Mouse (Mus musculus) macrophage (primary cell): Measurements from ENCODE around the gene Cct8l1. TPM values are rescaled to one million over a fixed set of nuclear protein-coding genes. Genes with fewer than 3 reads are reported as not detected.

Experiments used
- H3K27ac ChIP-seq: fragments of 350-480 bp; formaldehyde crosslinking; 2 replicates; pipeline ENCODE4 v1.9.0; 2021
- H3K36me3 ChIP-seq: fragments of 350-480 bp; formaldehyde crosslinking; 2 replicates; pipeline ENCODE4 v1.9.0; 2021; ENCODE audit errors: inconsistent target
- H3K4me3 ChIP-seq: fragments of 350-480 bp; formaldehyde crosslinking; 2 replicates; pipeline ENCODE4 v1.9.0; 2021; ENCODE audit errors: inconsistent target
- H3K79me2 ChIP-seq: fragments of 350-480 bp; formaldehyde crosslinking; 2 replicates; pipeline ENCODE4 v1.9.0; 2021; ENCODE audit errors: inconsistent target
- WGBS: methylation state at CpG from one replicate; pipeline ENCODE4 v1.1.7; 2026; ENCODE audit warnings: inconsistent platforms; ENCODE audit not compliant: missing documents; 5-methylcytosine and 5-hydroxymethylcytosine counted together
- polyA plus RNA-seq: library from polyadenylated mRNA; stranded (reverse); fragments of 250-400 nt; gene quantifications from 3 replicates; pipeline ENCODE4 v1.2.4, GENCODE M21; 2018; ENCODE audit warnings: inconsistent platforms
- total RNA-seq, 78 experiments: library from RNA; depleted of rRNA; stranded (reverse); fragments of 250-400 nt; gene quantifications; 1 replicate in 9 of 78; 2 replicates in 24 of 78; 3 replicates in 43 of 78; 4 replicates in 2 of 78; pipeline ENCODE4 v1.2.4; 2018; ENCODE audit warnings: inconsistent platforms in 56 of 78

Cct8l1 gene
- total RNA-seq (2018; cell fraction: chromatin; rRNA removed), result not detected
- total RNA-seq (2018; cell fraction: cytosol; rRNA removed), result not detected
- not detected for total RNA-seq (2018; cell fraction: nucleus; rRNA removed)
- not detected in 3 replicates for polyA plus RNA-seq

DNA sequence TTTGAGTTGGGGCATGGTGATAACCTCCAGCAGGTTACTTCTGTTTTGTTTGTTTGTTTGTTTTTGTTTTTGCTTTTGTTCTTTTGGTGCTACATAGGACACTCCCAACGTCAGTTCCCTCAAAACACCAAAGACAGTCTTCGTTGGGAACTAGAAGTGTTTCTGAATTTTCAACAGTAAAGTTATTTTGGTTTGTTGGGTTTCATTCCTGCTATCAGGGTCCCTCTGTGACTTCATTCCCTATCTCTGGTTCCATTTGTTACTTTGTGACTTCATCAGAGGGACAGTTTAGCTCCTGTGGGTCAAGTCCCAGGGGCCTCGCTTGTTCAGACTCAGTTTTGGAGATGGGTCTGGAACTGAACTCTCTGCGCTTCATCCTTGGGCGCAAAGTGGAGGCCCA lies at the start of gene Cct8l1:
Cct8l1 (plus strand) TSS at position 301 of the 400 bp plus-strand sequence.
- Histone ChIP-seq H3K79me2 (no peaks in the 10 kb centered on the region), H3K36me3 (no peaks in the 10 kb centered on the region), H3K27ac (no peak within 1 kb of the TSS), H3K4me3 (no peak within 1 kb of the TSS)
- WGBS, result 95% methylated on average over 5 of the region's 5 CpGs

- Histone ChIP-seq H3K27ac (no peak overlapping the region), H3K4me3 (no peak overlapping the region), H3K79me2 (peaks cover 94% of the 10 kb centered on the region), H3K36me3 (no peaks in the 10 kb centered on the region)
- 38% methylated on average over 6 of the region's 6 CpGs for WGBS
These were observed 43.8 kb upstream of the Cct8l1 start for GRCm38 (mm10) chr5:25472070-25472469.

GRCm38 (mm10) chr5:25475789-25476188 lies 40.1 kb upstream of the Cct8l1 start:
- Histone ChIP-seq H3K36me3 (no peaks in the 10 kb centered on the region), H3K79me2 (peaks cover 92% of the 10 kb centered on the region), H3K27ac (no peak overlapping the region), H3K4me3 (no peak overlapping the region)
- 54% methylated on average over 2 of the region's 2 CpGs for WGBS

- Histone ChIP-seq H3K4me3 (no peak overlapping the region), H3K27ac (no peak overlapping the region), H3K79me2 (peaks cover 92% of the 10 kb centered on the region), H3K36me3 (no peaks in the 10 kb centered on the region)
These were observed 37.0 kb upstream of the Cct8l1 start for GRCm38 (mm10) chr5:25478863-25479262.

DNA sequence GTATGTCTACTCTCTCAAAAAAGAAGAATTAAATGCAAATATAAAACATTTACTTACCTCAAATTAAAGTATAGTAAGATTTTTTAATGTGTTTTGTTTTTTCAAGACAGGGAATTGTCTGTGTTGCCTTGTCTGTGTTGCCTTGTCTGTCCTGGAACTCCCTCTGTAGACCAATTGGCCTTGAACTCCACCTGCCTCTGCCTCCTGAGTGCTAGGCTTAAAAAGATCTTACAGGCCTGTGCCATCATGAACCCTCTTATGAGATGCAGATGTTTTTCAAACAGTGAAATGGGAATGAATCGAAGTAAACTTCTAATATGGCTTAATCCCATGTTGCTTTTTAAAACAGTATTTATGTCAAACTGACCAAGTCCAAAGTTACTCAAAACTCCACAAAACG lies 19.2 kb upstream of the Cct8l1 start:
- H3K4me3 ChIP-seq, result peak overlapping the region; percentile 70
- H3K27ac ChIP-seq, result no peak overlapping the region
- H3K36me3 ChIP-seq, result no peaks in the 10 kb centered on the region
- peaks cover 60% of the 10 kb centered on the region for H3K79me2 ChIP-seq
- 38% methylated on average over 2 of the region's 2 CpGs for WGBS

DNA sequence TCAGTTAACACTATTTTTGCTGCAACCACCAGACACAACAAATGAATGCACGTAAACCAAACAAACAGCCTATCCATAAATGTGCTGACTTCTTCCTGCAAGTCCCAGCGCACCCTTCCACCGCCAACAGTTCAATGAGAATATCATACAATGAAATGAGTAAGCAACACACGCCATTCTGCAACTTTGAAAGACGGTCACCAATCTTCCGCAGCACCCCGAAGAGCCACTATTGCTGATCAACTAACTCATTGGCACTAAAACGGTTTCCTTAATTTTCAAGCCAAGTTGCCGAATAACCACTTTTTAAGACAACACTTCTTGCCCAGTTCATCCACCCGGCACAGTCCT lies 18.5 kb upstream of the Cct8l1 start:
- Histone ChIP-seq H3K36me3 (no peaks in the 10 kb centered on the region), H3K79me2 (peaks cover 53% of the 10 kb centered on the region), H3K27ac (no peak overlapping the region; the same call in 1 of the 2 replicates), H3K4me3 (peak overlapping the region; percentile 70)
- 4% methylated on average over 10 of the region's 10 CpGs for WGBS

DNA sequence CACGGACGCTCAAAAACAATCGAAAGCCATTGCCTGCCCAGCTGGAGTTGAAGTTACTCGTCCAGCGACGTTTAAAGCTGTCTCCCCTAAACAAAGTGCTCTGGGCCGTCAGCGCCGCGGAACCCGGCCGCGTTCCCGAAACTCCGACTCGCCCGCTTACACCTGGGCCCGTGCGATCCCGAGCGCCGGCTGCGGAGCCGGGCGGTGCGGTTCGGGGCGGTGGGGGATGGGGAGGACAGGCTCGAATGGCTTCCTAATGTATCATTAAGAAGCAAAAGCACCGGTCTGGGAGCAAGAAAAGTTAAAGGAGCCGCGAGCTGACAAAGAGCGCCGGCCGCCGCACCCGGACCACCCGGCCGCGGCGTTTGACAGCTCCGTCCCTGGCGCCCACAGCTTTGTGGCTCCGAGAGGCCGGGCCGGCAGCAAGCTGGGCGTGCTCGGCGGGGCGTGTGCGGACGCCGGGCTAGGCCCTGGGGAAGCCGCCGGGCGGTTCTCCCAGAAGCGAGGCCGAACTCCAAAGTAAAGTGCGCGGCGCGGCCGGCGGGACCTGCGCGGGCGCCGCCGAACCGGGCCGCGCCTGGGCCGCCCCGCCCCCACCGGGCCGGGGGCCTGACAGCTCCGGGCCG lies 18.0 kb upstream of the Cct8l1 start:
- H3K27ac ChIP-seq, result no peak overlapping the region
- under 1% methylated on average over 78 of the region's 78 CpGs for WGBS
- no peaks in the 10 kb centered on the region for H3K36me3 ChIP-seq
- peak overlapping the region; percentile 70 for H3K4me3 ChIP-seq
- peaks cover 49% of the 10 kb centered on the region for H3K79me2 ChIP-seq

DNA sequence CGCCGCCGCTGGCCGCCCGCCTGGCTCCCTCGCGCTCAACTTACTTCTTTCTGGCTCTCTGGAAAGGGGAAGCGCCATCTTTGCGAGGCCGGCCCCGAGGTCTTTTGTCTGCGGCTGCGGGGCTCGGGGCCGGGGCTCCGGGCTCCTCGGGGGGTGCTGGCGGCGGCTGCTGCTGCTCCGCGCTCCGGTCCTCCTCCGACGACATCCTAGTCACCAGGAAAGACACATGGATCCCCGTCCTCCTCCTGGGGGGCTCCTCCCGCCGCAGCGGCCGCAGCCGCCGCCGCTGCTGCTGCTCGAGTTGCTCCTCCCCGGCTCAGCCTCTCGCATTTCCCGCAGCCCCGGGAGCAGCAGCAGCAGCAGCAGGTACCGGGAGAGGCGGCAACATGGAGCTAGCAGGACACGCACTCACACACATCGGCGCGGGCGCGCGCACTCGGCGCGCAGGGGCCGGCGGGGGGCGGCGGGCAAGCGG lies 17.5 kb upstream of the Cct8l1 start, which contains the start of gene Kmt2c:
Kmt2c (minus strand) TSS at position 438 of the 475 bp plus-strand sequence.
- Histone ChIP-seq H3K27ac (peak within 1 kb of the TSS; percentile 70), H3K79me2 (peaks cover 43% of the 10 kb centered on the region), H3K36me3 (no peaks in the 10 kb centered on the region), H3K4me3 (peak within 1 kb of the TSS; percentile 70)
- under 1% methylated on average over 49 of the region's 54 CpGs for WGBS

- Histone ChIP-seq H3K4me3 (peak overlapping the region; percentile 45), H3K79me2 (peaks cover 38% of the 10 kb centered on the region), H3K27ac (peak overlapping the region; percentile 70), H3K36me3 (no peaks in the 10 kb centered on the region)
- 1% methylated on average over 56 of the region's 87 CpGs for WGBS
These were observed 16.9 kb upstream of the Cct8l1 start for GRCm38 (mm10) chr5:25498821-25499422.

- Histone ChIP-seq H3K79me2 (peaks cover 30% of the 10 kb centered on the region), H3K4me3 (peak overlapping the region; percentile 68), H3K36me3 (no peaks in the 10 kb centered on the region), H3K27ac (peak overlapping the region; percentile 70)
- under 1% methylated on average over 81 of the region's 90 CpGs for WGBS
These were observed 16.2 kb upstream of the Cct8l1 start for GRCm38 (mm10) chr5:25499423-25500398.

- WGBS, result 87% methylated on average over 7 of the region's 7 CpGs
- Histone ChIP-seq H3K79me2 (peaks cover 20% of the 10 kb centered on the region), H3K36me3 (no peaks in the 10 kb centered on the region), H3K27ac (no peak overlapping the region), H3K4me3 (no peak overlapping the region)
These were observed 15.2 kb upstream of the Cct8l1 start for GRCm38 (mm10) chr5:25500686-25501085.

DNA sequence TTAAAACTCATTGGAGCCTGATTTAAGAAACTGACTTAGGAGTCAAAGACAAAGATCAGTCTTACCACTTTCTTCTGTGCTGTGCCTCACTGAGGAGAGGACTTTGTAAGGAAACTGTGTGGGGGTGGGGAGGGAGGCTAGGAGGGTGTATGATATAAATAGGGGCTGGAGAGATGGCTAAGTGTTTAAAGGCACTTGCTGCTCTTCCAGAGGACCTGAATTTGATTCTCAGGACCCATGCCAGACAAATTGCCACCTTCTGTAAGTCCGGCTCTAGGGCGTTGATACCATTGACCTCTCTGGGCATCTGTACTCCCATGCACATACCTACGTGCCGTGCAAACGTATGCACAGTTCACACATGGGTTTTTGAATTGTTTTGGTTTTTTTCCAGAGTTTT lies 9.8 kb upstream of the Cct8l1 start:
- no peak overlapping the region for H3K27ac ChIP-seq
- WGBS, result 98% methylated on average over 5 of the region's 5 CpGs
- H3K36me3 ChIP-seq, result no peaks in the 10 kb centered on the region
- no peaks in the 10 kb centered on the region for H3K79me2 ChIP-seq
- no peak overlapping the region for H3K4me3 ChIP-seq

GRCm38 (mm10) chr5:25516301-25516895 lies 531 bp downstream of the Cct8l1 start:
- Histone ChIP-seq H3K36me3 (no peaks in the 10 kb centered on the region), H3K27ac (no peak overlapping the region), H3K79me2 (no peaks in the 10 kb centered on the region), H3K4me3 (no peak overlapping the region)
- WGBS, result 95% methylated on average over 11 of the region's 11 CpGs

DNA sequence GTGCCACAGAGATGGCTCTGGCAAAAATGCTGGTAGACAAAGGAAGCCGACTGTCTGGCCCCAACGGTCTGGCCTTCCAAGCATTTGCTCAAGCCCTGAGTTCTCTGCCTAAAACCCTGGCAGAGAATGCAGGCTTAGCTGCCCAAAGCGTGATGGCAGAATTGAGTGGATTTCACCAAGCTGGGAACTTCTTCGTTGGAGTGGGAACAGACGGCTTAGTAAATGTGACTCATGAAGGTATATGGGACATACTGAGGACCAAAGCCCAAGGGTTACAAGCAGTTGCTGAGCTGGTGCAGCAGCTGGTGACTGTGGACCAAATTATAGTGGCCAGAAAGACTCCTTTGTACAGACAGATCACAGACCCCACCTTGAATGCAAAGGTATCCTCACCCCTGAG lies 1.7 kb downstream of the Cct8l1 start:
- H3K79me2 ChIP-seq, result no peaks in the 10 kb centered on the region
- 95% methylated on average over 5 of the region's 5 CpGs for WGBS
- no peak overlapping the region for H3K27ac ChIP-seq
- no peaks in the 10 kb centered on the region for H3K36me3 ChIP-seq
- H3K4me3 ChIP-seq, result no peak overlapping the region
